Mouse (Mus musculus) urinary bladder, adult 2 months (tissue): ENCODE measurements around the gene Irgm1. TPM values are rescaled to one million over a fixed set of nuclear protein-coding genes. Genes with fewer than 3 reads are reported as not detected.
"Not testable (repeated sequence)": the region's sequence is repeated elsewhere in the genome, so short reads cannot be mapped to it uniquely, and the experiment has no call there.

ENCODE experiments used
- DNase-seq: peaks from one replicate; pipeline ENCODE4 v3.0.0; 2022; ENCODE audit warnings: low spot score
- polyA plus RNA-seq: library from polyadenylated mRNA; depleted of rRNA; stranded (reverse); fragments of >200 nt; gene quantifications from 2 replicates; pipeline ENCODE4 v1.2.3, GENCODE M21; 2012

Irgm1 gene
- polyA plus RNA-seq, 1 experiment: 30.5 TPM

- DNase-seq: no peak
These were observed 38.3 kb downstream of the Irgm1 start for GRCm38 (mm10) chr11:48833078-48833730.

DNA sequence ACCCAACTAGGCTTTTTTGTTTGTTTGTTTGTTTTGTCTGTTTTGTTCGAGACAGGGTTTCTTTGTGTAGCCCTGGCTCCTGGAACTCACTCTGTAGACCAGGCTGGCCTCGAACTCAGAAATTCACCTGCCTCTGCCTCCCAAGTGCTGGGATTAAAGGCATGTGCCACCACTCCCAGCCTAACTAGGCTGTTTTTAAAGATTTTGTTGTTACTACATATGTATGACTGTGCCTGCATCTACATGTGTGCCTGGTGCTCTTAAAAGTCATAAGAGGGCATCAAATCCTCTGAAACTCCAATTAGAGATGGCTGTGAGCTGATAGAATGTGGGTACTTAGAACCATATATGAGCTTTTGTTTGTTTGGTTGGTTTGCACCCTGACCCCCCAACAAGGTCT lies 40.2 kb downstream of the Irgm1 start:
- DNase-seq: no peak

DNA sequence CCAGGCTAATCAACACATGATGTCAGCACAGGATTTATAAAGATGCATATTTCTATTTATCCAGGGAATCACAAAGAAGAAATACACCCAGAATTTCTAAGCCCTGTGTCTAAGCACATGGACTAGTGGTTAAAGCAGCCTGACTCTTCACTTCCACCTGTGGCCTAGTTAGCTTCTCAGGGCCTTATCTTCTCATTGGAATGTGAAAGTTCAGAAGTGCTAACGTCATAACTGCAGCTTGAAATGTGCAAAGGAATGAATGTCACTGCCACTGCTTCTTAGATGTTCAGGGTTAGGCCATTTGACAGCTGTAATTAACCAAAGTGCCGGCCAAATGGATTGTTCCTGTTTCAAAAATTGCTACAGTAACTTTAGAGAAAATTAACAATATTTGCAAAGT lies 41.2 kb downstream of the Irgm1 start:
- DNase-seq: no peak

DNA sequence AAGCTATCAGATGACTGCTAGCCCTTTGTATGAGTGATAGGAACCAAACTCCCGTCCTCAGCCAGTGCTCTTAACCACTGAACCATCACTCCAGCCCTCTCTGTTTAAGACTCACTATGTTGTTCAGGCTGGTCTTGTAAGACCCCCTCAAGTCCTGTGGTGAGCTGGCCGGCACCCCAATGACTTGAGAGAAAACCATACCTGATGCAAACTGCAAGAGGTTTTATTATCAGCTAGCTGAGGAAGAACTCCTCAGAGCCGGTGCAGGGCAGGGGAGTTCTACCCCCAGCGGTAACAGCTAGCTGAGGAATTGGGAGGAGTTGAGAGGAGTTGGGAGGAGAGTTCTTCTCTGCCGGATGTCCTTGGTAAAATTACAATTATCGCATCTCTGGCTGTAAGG lies 43.6 kb downstream of the Irgm1 start:
- DNase-seq: no peak

DNA sequence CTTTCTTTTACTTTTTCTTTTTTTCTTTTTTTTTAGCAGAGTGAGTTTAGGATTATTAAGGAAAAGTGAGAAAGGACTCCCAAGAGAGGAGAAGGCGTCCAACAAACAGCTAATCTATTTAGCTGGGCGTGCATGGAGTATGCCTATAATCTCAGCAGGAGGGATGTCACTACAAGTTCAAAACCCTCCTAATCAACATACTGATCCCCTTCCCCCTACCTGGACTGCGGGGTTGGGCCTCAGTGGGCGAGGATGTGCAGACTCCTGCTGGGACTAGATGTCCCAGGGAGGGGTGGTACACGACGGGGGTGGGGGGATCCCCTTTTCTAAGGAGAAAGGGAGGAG lies 44.8 kb downstream of the Irgm1 start:
- no peak for DNase-seq

GRCm38 (mm10) chr11:48825979-48826751 lies 45.3 kb downstream of the Irgm1 start, which contains the start of the genes Trim7 and Gm12184:
Gene Trim7, plus strand, starts transcription at chr11:48826140.
Gene Gm12184, minus strand, starts transcription at chr11:48826655.
- not testable (repeated sequence) for DNase-seq

- DNase-seq: no peak
These were observed 47.1 kb downstream of the Irgm1 start for GRCm38 (mm10) chr11:48824311-48824830.

GRCm38 (mm10) chr11:48823536-48823972 lies 47.9 kb downstream of the Irgm1 start:
- DNase-seq: no peak

DNA sequence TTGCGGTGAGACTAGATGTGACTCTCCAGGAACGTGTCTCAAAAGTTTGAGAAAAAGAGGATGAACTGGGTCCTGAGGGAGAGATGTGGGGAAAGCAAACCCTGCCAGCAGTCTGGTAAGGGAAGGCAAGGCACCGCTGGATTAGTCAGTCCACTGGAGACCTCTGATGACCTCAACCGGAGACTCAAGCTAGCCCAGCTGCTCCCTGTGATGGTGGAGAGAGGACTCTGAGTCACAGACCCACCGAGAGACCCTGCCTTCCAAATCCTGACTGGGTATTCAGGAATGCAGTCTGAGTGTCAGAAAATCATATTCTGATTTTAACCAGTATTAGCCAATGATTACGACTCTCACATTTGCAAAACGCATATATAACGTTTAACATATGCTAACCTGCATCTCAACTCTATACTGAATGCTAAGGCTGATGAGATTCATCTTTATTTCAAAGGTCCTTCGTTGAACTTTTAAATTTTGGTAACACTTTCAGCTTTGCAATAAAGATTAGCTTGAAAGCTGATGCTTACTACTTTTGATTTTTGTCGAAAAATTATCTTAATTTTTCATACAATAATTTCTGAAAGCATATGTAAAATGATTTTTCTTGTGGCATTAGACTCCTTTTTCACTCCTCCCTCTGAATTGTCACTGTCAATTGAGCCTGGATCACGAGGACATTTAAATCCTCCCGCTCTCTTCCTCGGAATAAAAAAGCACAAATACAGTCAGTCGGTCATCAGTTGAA lies 48.5 kb downstream of the Irgm1 start:
- DNase-seq: no peak

- not testable (repeated sequence) for DNase-seq
These were observed 50.2 kb downstream of the Irgm1 start for GRCm38 (mm10) chr11:48821299-48821698.

DNA sequence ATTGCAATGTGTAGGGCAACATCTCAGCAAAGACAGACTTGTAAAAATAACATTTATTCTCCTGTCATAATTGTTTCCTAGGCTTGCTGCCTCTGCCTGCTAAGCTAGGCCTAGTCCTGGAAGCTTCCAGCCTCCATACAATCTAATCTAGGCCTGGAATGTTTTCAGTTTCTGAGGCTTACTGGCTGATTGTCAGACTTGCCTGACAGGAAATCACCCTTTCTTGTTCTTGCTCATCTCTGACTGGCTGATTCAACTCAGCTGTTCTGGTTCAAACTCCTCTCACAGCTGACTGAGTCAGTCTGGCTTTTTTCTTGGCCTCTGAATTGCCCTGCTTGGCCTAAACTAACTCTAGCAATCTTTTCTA lies 51.2 kb downstream of the Irgm1 start:
- no peak for DNase-seq

DNA sequence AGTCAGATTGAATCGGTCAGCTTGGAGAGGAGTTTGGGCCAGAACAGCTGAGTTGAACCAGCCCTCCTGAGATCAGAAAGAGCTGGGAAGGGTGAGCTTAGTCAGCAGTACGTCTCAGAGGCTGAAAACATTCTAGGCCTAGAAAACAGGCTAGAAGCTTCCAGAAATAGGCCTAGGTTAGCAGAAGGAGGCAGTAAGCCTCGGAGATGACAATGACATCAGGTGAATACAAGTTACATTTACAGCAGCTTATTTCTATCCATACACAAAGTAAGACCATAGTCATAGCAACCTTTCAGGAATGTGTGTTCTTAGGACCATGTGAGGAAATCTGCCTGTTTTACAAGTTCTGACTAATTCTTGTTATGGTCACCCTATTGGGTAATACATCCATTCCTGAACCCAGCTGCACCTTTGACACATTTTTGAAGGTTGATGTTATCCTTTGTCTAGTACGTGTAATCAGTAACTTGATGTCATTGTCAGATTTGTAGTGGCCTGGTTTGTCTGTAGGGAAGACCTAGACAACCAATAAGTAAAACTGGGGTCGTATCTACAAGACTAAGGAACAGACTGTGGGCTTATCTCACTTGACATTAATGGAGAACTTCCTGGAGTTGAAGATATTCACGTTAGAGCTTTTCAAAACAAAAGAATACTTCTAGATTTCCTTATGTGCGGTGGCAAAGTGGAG lies 51.7 kb downstream of the Irgm1 start:
- DNase-seq: no peak

GRCm38 (mm10) chr11:48818346-48818745 lies 53.1 kb downstream of the Irgm1 start:
- DNase-seq: peak; percentile 37

DNA sequence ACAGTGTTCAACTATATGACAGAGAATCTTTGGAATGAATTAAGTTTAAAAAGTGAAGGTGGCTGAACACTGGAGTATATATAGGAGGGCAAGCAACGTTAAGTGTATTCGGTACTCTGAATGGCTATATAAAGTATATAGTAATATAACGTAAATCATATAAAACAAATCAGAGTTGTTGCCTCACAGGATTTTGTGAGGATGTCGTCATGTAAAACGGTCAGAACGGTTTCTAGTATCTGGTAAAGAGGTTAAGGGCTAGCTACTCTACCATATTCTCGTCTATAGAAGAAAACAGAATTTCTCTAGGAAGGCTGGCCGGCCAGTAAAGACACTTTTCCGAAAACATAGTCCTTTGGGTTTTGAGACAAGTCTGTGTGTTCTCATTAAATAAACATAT lies 53.7 kb downstream of the Irgm1 start:
- no peak for DNase-seq

- DNase-seq: peak; percentile 96
These were observed 54.5 kb downstream of the Irgm1 start, which contains the start of gene Trim41 for GRCm38 (mm10) chr11:48816800-48817665. Gene Trim41, minus strand, starts transcription at chr11:48817353.

DNA sequence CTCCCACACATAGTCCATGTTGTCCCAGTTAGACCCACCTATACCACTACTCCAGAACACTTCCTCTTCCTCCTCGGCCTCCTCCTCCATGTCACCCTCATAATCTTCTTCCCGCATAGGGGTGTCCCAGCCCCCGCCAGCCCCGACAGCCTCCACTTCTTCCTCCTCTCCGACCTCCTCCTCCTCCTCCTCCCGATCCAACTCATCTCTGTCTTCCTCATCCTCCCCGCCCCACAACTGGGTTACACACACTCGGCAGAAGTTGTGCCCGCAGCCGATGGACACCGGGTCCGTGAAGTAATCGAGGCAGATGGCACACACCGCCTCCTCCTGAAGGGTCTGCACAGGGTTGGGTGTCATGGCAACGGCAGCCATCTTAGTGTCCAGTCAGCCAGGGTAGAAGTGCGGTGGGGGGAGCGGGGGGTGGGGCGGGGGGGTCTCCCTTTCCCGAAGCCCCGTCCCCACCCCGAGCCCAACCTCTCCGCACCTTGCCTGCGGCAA lies 55.2 kb downstream of the Irgm1 start:
- DNase-seq: peak; percentile 41

DNA sequence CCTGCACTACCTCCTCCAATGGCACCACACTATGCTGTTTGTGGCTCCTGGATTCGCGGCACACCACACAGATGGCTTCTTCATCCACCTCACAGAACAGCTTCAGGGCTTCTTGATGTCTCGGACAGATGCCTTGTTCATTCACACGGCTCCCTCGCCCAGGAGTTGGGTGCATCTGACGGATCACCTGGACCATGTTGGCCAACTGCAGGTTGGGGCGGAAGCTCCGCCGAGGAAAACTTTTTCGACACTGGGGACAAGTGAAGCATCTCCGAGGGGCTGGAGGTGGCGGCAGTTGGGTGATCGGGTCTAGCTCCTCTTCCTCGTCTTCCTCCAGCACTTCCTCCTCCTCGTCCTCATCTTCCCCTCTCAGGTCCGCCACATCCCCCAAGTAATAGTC lies 55.6 kb downstream of the Irgm1 start:
- no peak for DNase-seq

DNA sequence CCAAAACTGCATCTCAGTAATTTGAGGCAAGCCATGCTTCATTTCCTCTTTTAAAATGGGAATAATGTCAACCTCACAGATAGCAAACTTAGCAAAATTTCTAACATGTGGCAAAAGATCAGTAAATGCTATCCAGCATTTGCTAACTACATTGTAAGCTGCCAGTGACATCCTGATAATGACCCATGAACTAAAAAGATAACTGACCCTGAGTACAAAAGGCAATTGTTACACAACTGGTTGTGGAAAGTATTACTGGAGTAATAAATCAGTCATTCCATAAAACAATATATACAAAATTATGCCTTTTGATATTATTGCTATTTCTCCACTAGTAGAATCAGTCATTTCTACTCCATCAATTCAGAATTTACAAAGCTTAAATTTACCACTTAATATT lies 57.7 kb downstream of the Irgm1 start:
- DNase-seq: no peak
